Mouse (Mus musculus): ENCODE measurements at regions not wholly inside any gene's neighbourhood (a gene's known extent, or its start where the extent isn't known, plus 50 kb on each side); places are given as distances from the start of the nearest gene placed in this dataset.

DNA sequence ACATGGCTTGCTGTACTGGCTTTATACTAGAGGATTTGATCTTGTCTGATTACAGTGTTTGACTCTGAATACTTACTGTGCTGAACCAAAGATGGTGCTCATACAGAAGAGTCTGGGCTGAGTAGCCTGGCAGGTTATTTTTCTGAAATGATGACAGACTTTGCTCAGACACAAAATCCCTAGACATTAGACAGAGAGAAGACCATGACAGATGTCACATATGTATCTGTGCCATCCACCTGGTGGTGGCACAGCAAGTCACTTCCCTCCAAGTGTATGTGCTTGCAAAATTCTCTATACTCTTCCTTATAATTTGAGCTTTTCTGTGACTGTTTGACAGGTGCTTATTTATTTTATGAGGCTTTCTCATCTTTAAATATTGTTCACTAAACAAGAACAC is 80.7 kb downstream of the Gm7361 start:
- DNase-seq, result no peak

DNA sequence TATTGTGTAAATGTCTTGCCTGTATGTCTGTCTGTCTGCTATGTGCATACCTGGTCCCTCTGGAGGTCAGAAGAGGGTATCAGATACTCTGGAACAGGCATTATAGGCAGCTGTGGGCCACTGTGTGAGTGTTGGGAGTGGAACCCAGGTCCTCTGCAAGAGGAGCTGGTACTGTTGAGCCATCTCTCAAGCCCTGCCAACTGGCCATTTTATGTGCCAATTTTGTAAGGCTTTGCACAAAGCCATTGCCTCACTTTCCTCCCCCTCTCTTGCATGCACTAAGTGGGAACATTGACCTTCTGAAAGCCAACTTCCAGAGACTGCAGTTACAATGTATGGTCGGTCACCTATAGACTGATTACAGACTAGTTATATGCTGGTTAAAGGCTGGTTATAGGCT is 81.8 kb downstream of the Gm7361 start:
- DNase-seq, result no peak

GRCm38 (mm10) chr5:26355156-26355555 is 97.7 kb downstream of the Gm7361 start:
- no peak for DNase-seq

DNA sequence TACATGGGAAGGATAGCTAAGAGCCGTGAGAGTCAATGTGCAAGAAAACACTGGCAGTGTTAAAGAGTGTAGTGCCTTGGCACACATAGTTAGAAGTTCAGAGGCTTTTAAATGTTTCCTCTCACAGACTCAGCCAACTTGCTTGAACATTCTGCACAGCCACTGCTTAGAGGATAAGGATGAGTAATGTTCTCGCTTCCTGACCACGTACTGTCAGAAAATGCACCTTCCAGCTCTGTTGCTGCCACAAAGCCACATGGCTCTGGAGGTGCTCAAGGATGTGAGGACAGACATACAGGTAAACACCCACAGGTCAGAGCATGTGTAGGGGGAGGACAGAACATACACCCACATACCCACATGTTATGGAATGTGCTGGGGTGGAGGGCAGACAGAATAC is 101.6 kb downstream of the Gm7361 start:
- DNase-seq, result no peak

DNA sequence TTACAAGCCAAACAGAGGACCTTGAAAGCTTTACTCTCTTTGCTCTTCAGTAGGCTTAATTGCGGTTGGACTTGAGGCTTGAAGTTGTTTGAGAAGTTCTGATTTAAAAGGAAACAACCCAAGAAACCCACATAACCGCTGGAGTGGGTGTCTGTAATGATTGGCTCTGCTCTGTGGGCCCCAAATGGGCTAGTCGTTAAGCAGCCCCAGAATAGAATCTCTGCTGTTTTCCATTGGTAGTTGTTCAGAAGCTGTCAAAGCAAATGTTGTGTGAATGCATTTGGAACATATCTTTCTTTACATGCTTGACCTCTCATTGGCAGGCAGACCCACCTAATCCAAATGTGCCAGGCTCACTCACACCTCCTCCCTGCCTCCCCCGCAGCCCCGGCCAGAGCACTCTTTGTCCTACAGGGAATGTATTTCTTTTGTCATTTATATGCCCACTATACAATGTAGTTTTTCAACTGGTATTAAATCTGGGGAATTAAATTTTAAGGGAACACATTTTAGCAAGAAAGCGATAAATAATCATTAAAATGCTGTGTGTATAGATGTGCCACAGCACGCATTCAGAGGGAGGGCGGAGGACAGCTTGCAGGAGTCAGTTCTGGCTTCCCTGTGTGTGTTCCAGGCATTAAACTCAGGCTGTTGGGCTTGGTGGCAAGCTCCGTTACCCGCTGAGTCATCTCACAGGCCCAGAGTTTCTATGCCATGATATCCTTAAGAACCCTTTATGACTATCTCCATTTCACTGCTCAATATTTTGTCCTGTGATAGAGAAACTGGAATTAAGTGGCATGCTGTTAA is 116.9 kb downstream of the Gm7361 start:
- DNase-seq, result no peak

DNA sequence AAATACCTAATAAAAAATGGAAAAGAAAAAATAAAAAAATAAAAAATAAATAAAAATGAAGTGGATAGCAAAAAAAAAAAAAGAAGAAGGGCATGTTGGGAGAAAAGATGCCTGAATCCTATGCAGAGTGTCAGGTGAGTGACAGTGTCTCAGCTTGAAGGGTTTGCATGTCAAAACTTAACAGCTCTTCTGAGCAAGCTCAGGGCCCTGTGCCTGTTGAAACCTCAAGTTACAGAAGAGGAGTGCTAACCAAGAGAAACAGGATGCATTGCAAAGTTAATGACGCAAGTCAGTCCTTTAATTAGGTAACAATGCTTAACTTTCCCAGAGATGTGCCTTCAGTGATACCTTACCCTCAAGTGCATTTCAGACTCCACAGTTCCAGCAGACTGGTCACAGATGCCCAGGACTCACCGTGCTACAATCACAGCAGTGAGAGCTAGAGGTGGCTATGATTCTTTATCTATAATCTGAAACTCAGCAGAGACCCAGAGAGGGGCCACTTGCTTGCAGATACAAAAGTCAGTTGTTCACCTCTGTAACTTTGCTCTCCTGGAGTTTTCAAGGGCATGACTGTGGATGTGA is 149.7 kb downstream of the Gm7361 start:
- DNase-seq, result no peak

DNA sequence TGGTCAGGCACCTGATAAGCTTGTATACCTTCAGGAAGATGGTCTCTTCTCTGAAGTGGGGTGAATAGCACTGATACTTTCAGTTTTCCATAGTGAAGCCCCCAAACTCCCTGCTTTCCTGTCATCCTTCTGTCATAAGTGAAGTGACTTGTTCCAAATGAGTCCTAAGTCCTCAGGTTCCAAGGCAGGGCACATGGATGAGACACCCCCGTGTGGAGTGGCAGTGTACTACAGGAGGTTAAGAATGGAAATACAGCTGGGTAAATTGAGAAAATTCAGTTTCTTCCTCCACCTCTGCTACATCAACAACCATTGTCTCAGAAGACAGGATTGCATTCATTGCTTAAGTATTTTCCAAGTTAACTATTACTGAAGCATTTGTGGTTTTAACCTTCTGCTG is 155.7 kb downstream of the Gm7361 start:
- DNase-seq, result no peak

DNA sequence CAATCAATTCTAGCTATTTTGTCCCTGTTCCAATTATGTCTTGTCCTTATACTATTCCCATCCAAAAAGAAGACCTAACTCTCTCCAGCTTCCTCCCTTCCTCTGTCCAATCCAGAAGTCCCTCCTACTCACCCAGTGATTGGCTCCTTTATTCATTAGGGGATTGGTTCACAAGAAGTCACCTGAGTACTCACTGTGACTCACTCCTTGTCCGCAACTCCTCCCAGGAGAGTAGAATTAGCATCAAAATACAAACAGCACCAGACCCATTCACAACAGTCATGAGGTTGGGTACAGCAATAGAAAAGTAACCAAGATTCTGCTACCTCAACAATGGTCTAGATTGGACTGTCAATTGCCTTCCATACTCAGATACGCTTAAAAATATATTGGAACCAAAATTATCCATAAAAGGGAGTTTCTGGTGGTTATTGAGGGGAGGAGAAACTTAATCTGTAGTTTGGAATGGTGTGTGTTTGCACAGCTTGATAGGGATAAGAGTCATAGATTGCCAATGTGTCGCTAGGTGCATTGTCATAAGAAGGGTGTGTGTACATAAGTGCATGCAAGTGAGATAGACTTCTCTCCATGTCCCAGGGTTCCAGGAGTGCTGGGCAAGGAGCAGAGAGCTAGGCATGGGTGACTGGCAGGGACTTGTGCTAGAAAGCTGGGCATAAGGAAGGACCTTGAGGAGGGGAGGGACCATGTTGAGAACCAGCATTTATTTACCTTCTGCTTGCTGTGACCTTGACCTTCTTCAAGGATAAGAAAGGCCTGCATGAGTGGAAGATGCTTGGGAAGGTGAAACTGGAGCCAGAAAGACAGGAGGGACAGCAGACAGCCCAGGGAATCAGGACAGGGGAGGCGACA is 187.1 kb downstream of the Gm7361 start:
- no peak for DNase-seq

DNA sequence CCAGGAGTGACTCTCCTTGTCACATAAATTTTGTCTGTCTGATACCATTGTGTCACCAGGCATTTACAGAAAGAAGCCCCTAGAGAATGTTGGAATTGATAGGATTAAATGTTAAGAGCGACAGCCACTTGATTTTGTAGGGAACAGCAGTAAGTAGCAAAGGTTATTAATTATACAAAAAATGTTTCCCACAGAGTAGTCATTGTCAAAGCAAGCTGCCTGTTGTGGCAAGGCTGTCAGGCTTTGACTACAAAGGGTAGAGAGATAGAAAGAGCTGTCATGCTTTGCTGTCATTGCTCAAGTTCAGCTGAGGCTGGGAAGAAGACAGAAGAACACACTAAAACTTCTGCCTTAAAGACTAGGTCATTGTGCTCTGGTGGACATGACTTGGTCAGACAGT is 193.8 kb downstream of the Gm7361 start:
- DNase-seq, result no peak

DNA sequence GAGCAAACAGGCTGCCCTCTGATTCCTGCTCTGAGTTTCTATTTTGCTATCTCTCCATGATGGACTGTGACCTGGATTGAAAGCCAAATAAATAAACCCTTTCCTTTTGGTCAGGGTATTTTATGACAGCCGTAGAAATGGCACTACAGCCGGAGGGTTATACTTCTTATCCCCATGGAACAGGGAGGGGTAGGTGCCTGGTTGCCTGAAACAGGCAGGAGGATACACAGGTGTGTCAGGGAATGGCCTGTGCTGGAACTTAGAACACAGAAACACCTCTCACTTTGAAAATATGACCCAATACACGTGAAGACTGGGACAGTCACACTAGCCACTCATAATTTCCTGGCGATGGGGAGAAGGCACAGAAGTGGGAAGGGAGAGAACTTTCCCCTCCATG is 200.1 kb downstream of the Gm7361 start:
- DNase-seq, result no peak

- no peak for DNase-seq
Measured at GRCm38 (mm10) chr5:26466666-26467065, 209.2 kb downstream of the Gm7361 start.

DNA sequence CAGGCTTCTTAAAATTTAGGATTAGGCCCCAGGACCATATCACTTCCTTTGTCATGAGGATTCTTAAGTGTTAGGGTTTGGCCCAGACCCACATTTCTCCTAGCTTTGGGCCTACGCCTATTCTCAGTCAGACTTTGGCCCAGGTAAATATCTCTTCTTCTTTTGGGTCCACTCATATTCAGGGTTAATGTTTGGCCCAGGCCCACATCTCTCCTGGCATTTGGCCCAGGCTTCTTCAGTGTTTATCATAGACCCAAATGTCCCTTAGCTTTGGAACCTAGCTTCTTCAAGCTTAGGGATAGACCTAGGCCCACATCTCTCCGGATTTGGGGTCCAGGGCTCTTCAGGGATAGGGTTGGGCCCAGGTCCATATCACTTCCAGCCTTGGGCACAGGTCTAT is 228.2 kb downstream of the Gm7361 start:
- no peak for DNase-seq

DNA sequence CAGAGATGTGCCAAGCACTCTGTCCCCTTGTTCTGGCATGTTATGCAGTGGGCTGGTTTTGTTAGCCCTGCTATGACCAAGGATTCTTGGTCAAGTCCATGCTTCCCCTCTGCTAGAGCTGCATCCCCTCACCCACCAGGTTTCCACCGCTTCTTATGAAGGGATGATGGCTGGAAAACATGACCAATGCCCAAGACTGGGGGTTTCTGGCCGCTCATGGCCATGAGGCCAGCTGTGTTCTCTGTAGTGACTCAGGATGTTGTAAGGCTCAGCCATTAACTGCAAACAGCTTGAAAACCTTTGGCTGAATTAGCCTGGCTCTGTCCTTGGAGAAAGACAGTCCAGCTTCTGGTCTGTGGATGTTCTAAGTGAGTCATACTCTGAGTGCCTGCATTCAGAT is 236.5 kb downstream of the Gm7361 start:
- no peak for DNase-seq

DNA sequence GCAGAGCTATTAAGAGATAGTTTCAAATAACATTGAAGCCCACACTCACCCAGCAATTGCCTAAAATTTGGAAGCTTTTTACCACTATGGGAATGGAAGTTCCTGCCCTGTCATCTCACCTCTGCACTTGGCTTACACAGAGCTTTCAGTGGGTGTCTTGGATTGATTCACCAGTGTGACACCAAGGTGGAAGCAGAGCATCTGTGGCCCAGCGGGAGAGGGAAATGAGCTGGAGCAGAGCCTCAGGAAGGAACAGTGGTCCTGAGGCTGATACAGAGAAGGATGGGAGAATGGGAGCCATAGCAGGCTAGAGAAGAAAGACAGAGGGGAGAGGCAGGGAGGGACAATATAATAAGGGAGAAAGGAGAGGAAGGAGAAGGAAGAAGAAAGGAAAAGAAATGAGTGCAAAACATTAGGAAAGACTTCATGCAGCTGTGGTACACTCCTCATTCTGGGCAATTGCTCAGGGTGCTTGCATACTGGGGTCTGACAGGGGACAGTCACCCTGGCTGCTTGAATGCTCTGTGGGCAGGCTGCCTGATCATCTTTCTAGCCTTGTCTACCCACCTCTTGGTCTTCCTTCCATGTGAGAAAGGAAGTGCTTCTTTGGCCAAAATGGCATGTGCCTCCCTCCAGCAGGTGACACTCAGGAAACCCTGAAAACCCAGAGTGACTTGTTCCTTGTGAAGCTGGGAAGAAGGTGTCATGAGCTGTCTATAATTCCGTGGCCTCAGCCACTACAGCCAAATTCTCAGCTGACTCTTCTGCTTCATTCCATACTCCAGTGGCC is 240.3 kb downstream of the Gm7361 start:
- no peak for DNase-seq

GRCm38 (mm10) chr5:26509525-26510168 is 252.2 kb downstream of the Gm7361 start:
- no peak for DNase-seq

GRCm38 (mm10) chr5:26513039-26513955 is 255.8 kb downstream of the Gm7361 start:
- no peak for DNase-seq

GRCm38 (mm10) chr5:26535556-26535955 is 278.1 kb downstream of the Gm7361 start:
- peak; percentile 14 for DNase-seq

DNA sequence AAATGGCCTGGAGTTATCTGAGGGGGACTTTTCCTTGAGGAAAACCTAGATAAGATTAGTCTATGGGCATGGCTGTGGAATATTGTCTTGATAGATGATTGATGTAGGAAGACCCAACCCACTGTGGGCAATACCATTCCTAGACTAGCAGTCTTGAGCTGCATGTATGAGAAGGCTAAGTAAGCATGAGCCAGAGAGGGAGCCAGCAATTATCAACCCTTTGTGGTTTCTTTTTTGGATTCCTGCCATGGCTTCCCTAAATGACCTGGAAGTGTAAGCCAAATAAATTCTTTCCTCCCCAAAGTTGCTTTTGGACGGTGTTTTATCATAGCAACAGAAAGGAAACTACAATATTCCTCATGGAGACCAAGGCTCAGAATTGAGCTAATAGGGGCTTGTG is 253.7 kb upstream of the Dpp6 start:
- DNase-seq, result no peak

- DNase-seq, result no peak
Measured at GRCm38 (mm10) chr5:26564056-26564455, 252.9 kb upstream of the Dpp6 start.

- DNase-seq, result no peak
Measured at GRCm38 (mm10) chr5:26572691-26573191, 244.3 kb upstream of the Dpp6 start.

DNA sequence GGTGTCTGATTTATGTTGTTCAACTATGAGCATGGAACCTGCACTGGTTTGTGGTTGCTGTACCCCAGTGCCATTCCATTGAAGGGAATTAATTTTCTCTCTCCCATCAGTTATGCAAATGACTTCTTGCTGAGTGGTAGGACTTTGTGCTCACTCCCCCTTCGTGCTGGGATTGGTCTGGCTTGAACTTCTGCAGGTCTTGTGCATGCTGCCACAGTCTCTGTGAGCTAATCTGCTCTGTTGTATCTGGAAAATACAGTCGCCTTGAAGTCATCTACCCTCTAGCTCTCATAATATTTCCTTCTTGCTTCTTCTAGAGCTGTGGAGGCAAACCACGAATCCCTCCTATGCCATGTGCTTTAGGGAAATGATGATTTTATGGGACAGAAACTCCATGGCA is 243.6 kb upstream of the Dpp6 start:
- DNase-seq, result no peak

All from thymus, postnatal 4 days (tissue).